ENCODE assay signal across 29 mouse cellular contexts in the genomic region with DNA sequence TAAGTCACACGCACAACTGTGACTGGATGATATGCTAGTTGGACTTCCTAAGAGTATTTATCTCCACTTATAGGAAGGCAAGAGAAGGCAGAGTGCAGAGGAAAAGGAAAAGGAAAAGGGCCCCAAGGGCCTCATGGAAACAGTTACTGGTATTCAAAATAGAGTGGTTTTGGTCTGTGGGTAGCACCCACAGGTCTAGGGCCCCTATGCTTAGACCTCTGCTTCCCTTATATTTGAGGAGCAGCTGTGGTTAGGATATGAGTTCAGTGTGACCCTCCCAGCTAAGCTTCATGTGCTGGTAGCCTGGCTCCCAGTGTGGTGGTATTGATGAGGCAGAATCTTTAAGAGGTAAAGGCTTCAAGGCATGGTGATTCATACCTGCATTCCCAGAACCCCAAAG.
DNase-seq lines count a peak whose midpoint lies in the region; ATAC-seq and TF ChIP-seq lines count a peak whose summit lies in the region.
"Had no signal": no experiment of that assay in that cellular context is flagged by ENCODE, and none has a peak within 500 bp of the region (broad histone marks: within the 10 kb centered on the region; RNA-seq: fewer than 3 reads in every experiment).

No protein-coding gene starts in this region.

- 90% methylated on average over 1 of the region's 1 CpGs for WGBS in midbrain, embryonic 10.5 days
- WGBS in hindbrain, postnatal 0 days: 94% methylated on average over 1 of the region's 1 CpGs

- H3K9me3 ChIP-seq in midbrain, embryonic 10.5 days (replicated peaks): no peaks in the 10 kb centered on the region
- no peaks in the 10 kb centered on the region for H3K9me3 ChIP-seq in hindbrain, postnatal 0 days (ENCODE audit: low read length)
- H3K9me3 ChIP-seq: G1E; heart, embryonic 12.5 days; heart, embryonic 15.5 days; hindbrain, embryonic 10.5 days; hindbrain, embryonic 13.5 days; intestine, embryonic 15.5 days had no signal

- H3K4me1 ChIP-seq in midbrain, embryonic 10.5 days: no peaks in the 10 kb centered on the region
- no peaks in the 10 kb centered on the region for H3K4me1 ChIP-seq in hindbrain, postnatal 0 days (ENCODE audit: insufficient read depth, low read length)
- H3K4me1 ChIP-seq: forebrain, embryonic 10.5 days; heart, embryonic 12.5 days; heart, embryonic 15.5 days; hindbrain, embryonic 10.5 days; hindbrain, embryonic 13.5 days; intestine, embryonic 15.5 days had no signal

- no peaks in the 10 kb centered on the region for H3K27me3 ChIP-seq in midbrain, embryonic 10.5 days (ENCODE audit: low read depth, poor library complexity, severe bottlenecking)
- H3K27me3 ChIP-seq in hindbrain, postnatal 0 days (ENCODE audit: insufficient read depth, low read length): no peaks in the 10 kb centered on the region
- H3K27me3 ChIP-seq: heart, embryonic 12.5 days; heart, embryonic 15.5 days; hindbrain, embryonic 13.5 days; intestine, embryonic 15.5 days had no signal

- H3K27ac ChIP-seq in midbrain, embryonic 10.5 days (replicated peaks): no peak overlapping the region
- no peak overlapping the region for H3K27ac ChIP-seq in hindbrain, postnatal 0 days
- H3K27ac ChIP-seq: forebrain, embryonic 10.5 days; gastrocnemius, adult 2 months; heart, embryonic 15.5 days; hindbrain, embryonic 10.5 days; hindbrain, embryonic 13.5 days; intestine, embryonic 15.5 days had no signal

- no peak for TF ChIP-seq CTCF in hindbrain, postnatal 0 days (IDR thresholded peaks at IDR 0.05; ENCODE audit: low read depth)

- peak; percentile 61 for DNase-seq in CD4-positive helper T cell, adult 2 months (ENCODE audit: low read depth, low spot score)
- DNase-seq in induced T-regulatory cell, adult 2 months (ENCODE audit: low read depth): peak; percentile 34
- DNase-seq in midbrain, embryonic 10.5 days (ENCODE audit: low spot score): no peak
- DNase-seq in urinary bladder, postnatal 36 days (ENCODE audit: low spot score in 2 of 2): no peak
- DNase-seq in hindbrain, postnatal 0 days (ENCODE audit: low spot score): no peak
- DNase-seq: adrenal gland, adult 2 months; adrenal gland, postnatal 25 days; cerebellum, adult 11-12 months; cerebellum, adult 8-10 months; cerebellum, postnatal 10 days; cerebellum, postnatal 36 days; forebrain, postnatal 0 days; gastrocnemius, adult 2 months; gastrocnemius, postnatal 14 days; heart, adult 18-20 months; heart, postnatal 10 days; kidney, adult 11 months had no signal

- H3K36me3 ChIP-seq in midbrain, embryonic 10.5 days: no peaks in the 10 kb centered on the region
- H3K36me3 ChIP-seq in hindbrain, postnatal 0 days (ENCODE audit: insufficient read depth, low read length): no peaks in the 10 kb centered on the region
- H3K36me3 ChIP-seq: forebrain, embryonic 10.5 days; G1E; heart, embryonic 12.5 days; heart, embryonic 15.5 days; hindbrain, embryonic 10.5 days; hindbrain, embryonic 13.5 days; intestine, embryonic 15.5 days had no signal

- no peak overlapping the region for H3K9ac ChIP-seq in hindbrain, postnatal 0 days (replicated peaks; ENCODE audit: low read length)
- H3K9ac ChIP-seq: forebrain, postnatal 0 days; heart, embryonic 12.5 days; heart, embryonic 15.5 days; hindbrain, embryonic 13.5 days; intestine, embryonic 15.5 days had no signal

- no peak overlapping the region for H3K4me3 ChIP-seq in midbrain, embryonic 10.5 days
- no peak overlapping the region for H3K4me3 ChIP-seq in hindbrain, postnatal 0 days (ENCODE audit: low read length)
- H3K4me3 ChIP-seq: forebrain, embryonic 10.5 days; gastrocnemius, adult 2 months; heart, embryonic 12.5 days; heart, embryonic 15.5 days; hindbrain, embryonic 10.5 days; hindbrain, embryonic 13.5 days; intestine, embryonic 15.5 days had no signal

- peak; percentile 95 for ATAC-seq in common myeloid progenitor, adult 5-6 weeks (replicated peaks; ENCODE audit: low read depth, poor library complexity, severe bottlenecking)
- peak; percentile 83 for ATAC-seq in megakaryocyte progenitor cell, adult 5-6 weeks (replicated peaks; ENCODE audit: poor library complexity)
- ATAC-seq in hindbrain, postnatal 0 days: no peak
- ATAC-seq: forebrain, embryonic 14.5 days; forebrain, postnatal 0 days; hindbrain, embryonic 16.5 days; intestine, embryonic 15.5 days; Patski had no signal

- no peak overlapping the region for H3K4me2 ChIP-seq in hindbrain, postnatal 0 days (ENCODE audit: low read depth, low read length)
- H3K4me2 ChIP-seq: heart, embryonic 12.5 days; heart, embryonic 15.5 days; hindbrain, embryonic 13.5 days; intestine, embryonic 15.5 days had no signal

Comparison
In these comparisons a context has a peak if more than half of its experiments do, and no peak if none do; other contexts are left out.
1. DNase-seq: peak in CD4-positive helper T cell, adult 2 months (single experiment) and induced T-regulatory cell, adult 2 months (single experiment); none in midbrain, embryonic 10.5 days (single experiment), urinary bladder, postnatal 36 days (0 of 2) and hindbrain, postnatal 0 days (single experiment).